Mouse (Mus musculus): ENCODE measurements around the gene Thoc6. TPM values are rescaled to one million over a fixed set of nuclear protein-coding genes. Genes with fewer than 3 reads are reported as not detected.

The Thoc6 gene
- total RNA-seq, 2 experiments from 2014 or later, result 7.1 to 7.6 TPM

- no peak for TF ChIP-seq CTCF (conservative IDR thresholded peaks at IDR 0.05)
- DNase-seq (ENCODE audit: low spot score in 2 of 2), result no peak
- H3K27ac ChIP-seq, result no peak overlapping the region
- H3K4me3 ChIP-seq, result no peak overlapping the region
Observed at GRCm38 (mm10) chr17:23694491-23694890, 20.8 kb upstream of the Thoc6 start.

GRCm38 (mm10) chr17:23683856-23684672 is 10.4 kb upstream of the Thoc6 start, which contains the start of gene Cldn9:
Cldn9 (minus strand) TSS chr17:23684026.
- no peak within 1 kb of the TSS for H3K27ac ChIP-seq
- no peak within 1 kb of the TSS for H3K4me3 ChIP-seq
- TF ChIP-seq CTCF (conservative IDR thresholded peaks at IDR 0.05), result no peak
- DNase-seq (ENCODE audit: low spot score in 2 of 2), result no peak

GRCm38 (mm10) chr17:23683226-23683625 is 9.5 kb upstream of the Thoc6 start:
- DNase-seq (ENCODE audit: low spot score in 2 of 2), result no peak
- H3K4me3 ChIP-seq, result no peak overlapping the region
- no peak overlapping the region for H3K27ac ChIP-seq
- no peak for TF ChIP-seq CTCF (conservative IDR thresholded peaks at IDR 0.05)

- no peak for TF ChIP-seq CTCF (conservative IDR thresholded peaks at IDR 0.05)
- Histone ChIP-seq H3K27ac (no peak overlapping the region), H3K4me3 (no peak overlapping the region)
- no peak for DNase-seq (ENCODE audit: low spot score in 2 of 2)
Observed at GRCm38 (mm10) chr17:23682530-23682929, 8.8 kb upstream of the Thoc6 start.

- H3K4me3 ChIP-seq, result no peak overlapping the region
- DNase-seq (ENCODE audit: low spot score in 2 of 2), result no peak
- no peak for TF ChIP-seq CTCF (conservative IDR thresholded peaks at IDR 0.05)
Observed at GRCm38 (mm10) chr17:23682092-23682491, 8.4 kb upstream of the Thoc6 start.

GRCm38 (mm10) chr17:23681086-23681485 is 7.4 kb upstream of the Thoc6 start:
- DNase-seq (ENCODE audit: low spot score in 2 of 2), result no peak
- no peak overlapping the region for H3K27ac ChIP-seq
- no peak overlapping the region for H3K4me3 ChIP-seq
- no peak for TF ChIP-seq CTCF (conservative IDR thresholded peaks at IDR 0.05)

More at GRCm38 (mm10) chr17:23682092-23682491, 8.4 kb upstream of the Thoc6 start:
- H3K27ac ChIP-seq, result no peak overlapping the region

- no peak for DNase-seq (ENCODE audit: low spot score in 2 of 2)
- no peak overlapping the region for H3K27ac ChIP-seq
- TF ChIP-seq CTCF (conservative IDR thresholded peaks at IDR 0.05), result no peak
- H3K4me3 ChIP-seq, result no peak overlapping the region
Observed at GRCm38 (mm10) chr17:23680336-23680735, 6.7 kb upstream of the Thoc6 start.

- DNase-seq (ENCODE audit: low spot score in 2 of 2), result no peak
- no peak for TF ChIP-seq CTCF (conservative IDR thresholded peaks at IDR 0.05)
- no peak within 1 kb of the TSS for H3K27ac ChIP-seq
- H3K4me3 ChIP-seq, result no peak within 1 kb of the TSS
Observed at GRCm38 (mm10) chr17:23679127-23679835, 5.6 kb upstream of the Thoc6 start, which contains the start of gene Cldn6. Cldn6 (plus strand) TSS chr17:23679249.

GRCm38 (mm10) chr17:23677236-23677679 is 3.6 kb upstream of the Thoc6 start, which contains the start of gene Tnfrsf12a:
Tnfrsf12a (minus strand) TSS chr17:23677468.
- peak; percentile 69 to 77 for DNase-seq (ENCODE audit: low spot score in 2 of 2)
- TF ChIP-seq CTCF (conservative IDR thresholded peaks at IDR 0.05), result no peak
- Histone ChIP-seq H3K27ac (peak within 1 kb of the TSS; percentile 72; the same call in 1 of the 2 replicates), H3K4me3 (peak within 1 kb of the TSS; percentile 72)

GRCm38 (mm10) chr17:23676473-23677031 is 2.9 kb upstream of the Thoc6 start:
- Histone ChIP-seq H3K27ac (peak overlapping the region; percentile 72; the same call in 1 of the 2 replicates), H3K4me3 (peak overlapping the region; percentile 72)
- TF ChIP-seq CTCF (conservative IDR thresholded peaks at IDR 0.05), result no peak
- no peak for DNase-seq (ENCODE audit: low spot score in 2 of 2)

- peak; percentile 40 for TF ChIP-seq CTCF (conservative IDR thresholded peaks at IDR 0.05)
- no peak for DNase-seq (ENCODE audit: low spot score in 2 of 2)
- Histone ChIP-seq H3K4me3 (peak overlapping the region; percentile 72), H3K27ac (peak overlapping the region; percentile 97; the same call in 1 of the 2 replicates)
Observed at GRCm38 (mm10) chr17:23675564-23676281, 2.0 kb upstream of the Thoc6 start.

GRCm38 (mm10) chr17:23675127-23675526 is 1.4 kb upstream of the Thoc6 start:
- TF ChIP-seq CTCF (conservative IDR thresholded peaks at IDR 0.05), result no peak
- no peak for DNase-seq (ENCODE audit: low spot score in 2 of 2)
- peak overlapping the region; percentile 97; the same call in 1 of the 2 replicates for H3K27ac ChIP-seq

More at GRCm38 (mm10) chr17:23675127-23675526, 1.4 kb upstream of the Thoc6 start:
- peak overlapping the region; percentile 90 for H3K4me3 ChIP-seq
